Mouse (Mus musculus): Measurements from ENCODE around the gene Rapsn. TPM values are rescaled to one million over a fixed set of nuclear protein-coding genes. Genes with fewer than 3 reads are reported as not detected.

The Rapsn gene
- polyA plus RNA-seq, 1 experiment from 2014 or later, result 3.0 TPM

GRCm38 (mm10) chr2:91085494-91086391, 50.3 kb downstream of the Rapsn start:
- WGBS, result 92% methylated on average over 14 of the region's 14 CpGs
- no peak overlapping the region for H3K4me3 ChIP-seq (ENCODE audit: low read length)
- H3K36me3 ChIP-seq (ENCODE audit: insufficient read depth, low read length), result no peaks in the 10 kb centered on the region
- no peak overlapping the region for H3K4me2 ChIP-seq (replicated peaks; ENCODE audit: low read depth, low read length)
- no peaks in the 10 kb centered on the region for H3K9me3 ChIP-seq (ENCODE audit: low read length)
- H3K27ac ChIP-seq (ENCODE audit: low read length), result no peak overlapping the region
- H3K9ac ChIP-seq (replicated peaks; ENCODE audit: low read length), result 0 out of 2 replicates have a peak overlapping the region, but pooled peaks have one; percentile 4
- ATAC-seq (ENCODE audit: low FRiP score, low TSS enrichment), result no peak
- H3K27me3 ChIP-seq (ENCODE audit: insufficient read depth, low read length), result no peaks in the 10 kb centered on the region
- no peaks in the 10 kb centered on the region for H3K4me1 ChIP-seq (ENCODE audit: insufficient read depth, low read length)

GRCm38 (mm10) chr2:91086392-91087237, 51.2 kb downstream of the Rapsn start:
- H3K4me3 ChIP-seq (ENCODE audit: low read length), result no peak overlapping the region
- H3K36me3 ChIP-seq (ENCODE audit: insufficient read depth, low read length), result no peaks in the 10 kb centered on the region
- no peak overlapping the region for H3K27ac ChIP-seq (ENCODE audit: low read length)
- WGBS, result 74% methylated on average over 9 of the region's 9 CpGs
- H3K4me1 ChIP-seq (ENCODE audit: insufficient read depth, low read length), result no peaks in the 10 kb centered on the region
- no peak overlapping the region for H3K4me2 ChIP-seq (replicated peaks; ENCODE audit: low read depth, low read length)
- ATAC-seq (ENCODE audit: low FRiP score, low TSS enrichment), result no peak
- no peaks in the 10 kb centered on the region for H3K9me3 ChIP-seq (ENCODE audit: low read length)
- no peak overlapping the region for H3K9ac ChIP-seq (replicated peaks; ENCODE audit: low read length)
- no peaks in the 10 kb centered on the region for H3K27me3 ChIP-seq (ENCODE audit: insufficient read depth, low read length)

- H3K4me1 ChIP-seq (ENCODE audit: insufficient read depth, low read length), result no peaks in the 10 kb centered on the region
- H3K27ac ChIP-seq (ENCODE audit: low read length), result no peak overlapping the region
- no peak overlapping the region for H3K4me3 ChIP-seq (ENCODE audit: low read length)
- H3K9ac ChIP-seq (replicated peaks; ENCODE audit: low read length), result no peak overlapping the region
- no peaks in the 10 kb centered on the region for H3K36me3 ChIP-seq (ENCODE audit: insufficient read depth, low read length)
- 87% methylated on average over 9 of the region's 9 CpGs for WGBS
- H3K27me3 ChIP-seq (ENCODE audit: insufficient read depth, low read length), result no peaks in the 10 kb centered on the region
- ATAC-seq (ENCODE audit: low FRiP score, low TSS enrichment), result no peak
- no peaks in the 10 kb centered on the region for H3K9me3 ChIP-seq (ENCODE audit: low read length)
- no peak overlapping the region for H3K4me2 ChIP-seq (replicated peaks; ENCODE audit: low read depth, low read length)
Observed at GRCm38 (mm10) chr2:91087453-91087852, 52.0 kb downstream of the Rapsn start.

GRCm38 (mm10) chr2:91088987-91089386, 53.6 kb downstream of the Rapsn start:
- Histone ChIP-seq H3K4me1 (ENCODE audit: insufficient read depth, low read length) (no peaks in the 10 kb centered on the region), H3K4me3 (ENCODE audit: low read length) (no peak overlapping the region), H3K4me2 (replicated peaks; ENCODE audit: low read depth, low read length) (no peak overlapping the region), H3K27me3 (ENCODE audit: insufficient read depth, low read length) (no peaks in the 10 kb centered on the region), H3K27ac (ENCODE audit: low read length) (no peak overlapping the region), H3K9ac (replicated peaks; ENCODE audit: low read length) (no peak overlapping the region), H3K36me3 (ENCODE audit: insufficient read depth, low read length) (no peaks in the 10 kb centered on the region), H3K9me3 (ENCODE audit: low read length) (no peaks in the 10 kb centered on the region)
- ATAC-seq (ENCODE audit: low FRiP score, low TSS enrichment), result no peak
- WGBS, result 77% methylated on average over 9 of the region's 9 CpGs

GRCm38 (mm10) chr2:91090208-91090607, 54.8 kb downstream of the Rapsn start:
- H3K4me1 ChIP-seq (ENCODE audit: insufficient read depth, low read length), result no peaks in the 10 kb centered on the region
- H3K9me3 ChIP-seq (ENCODE audit: low read length), result no peaks in the 10 kb centered on the region
- H3K9ac ChIP-seq (replicated peaks; ENCODE audit: low read length), result no peak overlapping the region
- H3K4me2 ChIP-seq (replicated peaks; ENCODE audit: low read depth, low read length), result no peak overlapping the region
- ATAC-seq (ENCODE audit: low FRiP score, low TSS enrichment), result no peak
- no peak overlapping the region for H3K4me3 ChIP-seq (ENCODE audit: low read length)
- H3K27ac ChIP-seq (ENCODE audit: low read length), result no peak overlapping the region
- H3K36me3 ChIP-seq (ENCODE audit: insufficient read depth, low read length), result no peaks in the 10 kb centered on the region
- WGBS, result 76% methylated on average over 6 of the region's 6 CpGs
- no peaks in the 10 kb centered on the region for H3K27me3 ChIP-seq (ENCODE audit: insufficient read depth, low read length)

- Histone ChIP-seq H3K27ac (ENCODE audit: low read length) (no peak overlapping the region), H3K27me3 (ENCODE audit: insufficient read depth, low read length) (no peaks in the 10 kb centered on the region), H3K36me3 (ENCODE audit: insufficient read depth, low read length) (no peaks in the 10 kb centered on the region), H3K4me2 (replicated peaks; ENCODE audit: low read depth, low read length) (no peak overlapping the region), H3K4me3 (ENCODE audit: low read length) (no peak overlapping the region), H3K9ac (replicated peaks; ENCODE audit: low read length) (no peak overlapping the region), H3K9me3 (ENCODE audit: low read length) (no peaks in the 10 kb centered on the region), H3K4me1 (ENCODE audit: insufficient read depth, low read length) (no peaks in the 10 kb centered on the region)
- ATAC-seq (ENCODE audit: low FRiP score, low TSS enrichment), result no peak
- 68% methylated on average over 6 of the region's 6 CpGs for WGBS
Observed at GRCm38 (mm10) chr2:91090827-91091226, 55.4 kb downstream of the Rapsn start.

Other genes with a start within 250 kb of the Rapsn start
- 240 and 244 TPM in 2 replicates for gene Mtch2, start 188.5 kb upstream of the Rapsn start, polyA plus RNA-seq (2015; fragmentation: Nextera tagmentation; extraction: Ambion mirVana)
- gene C1qtnf4, start 149.8 kb upstream of the Rapsn start, polyA plus RNA-seq (2015; fragmentation: Nextera tagmentation; extraction: Ambion mirVana), result 6.5 and 7.0 TPM in 2 replicates
- gene Kbtbd4, start 130.9 kb upstream of the Rapsn start, polyA plus RNA-seq (2015; fragmentation: Nextera tagmentation; extraction: Ambion mirVana), result 46.8 and 50.2 TPM in 2 replicates
- 246 and 251 TPM in 2 replicates for gene Ndufs3, start 130.8 kb upstream of the Rapsn start, polyA plus RNA-seq (2015; fragmentation: Nextera tagmentation; extraction: Ambion mirVana)
- gene Celf1, start 95.2 kb upstream of the Rapsn start, polyA plus RNA-seq (2015; fragmentation: Nextera tagmentation; extraction: Ambion mirVana), result 107 and 109 TPM in 2 replicates
- 357 and 361 TPM in 2 replicates for gene Psmc3, start 18.4 kb downstream of the Rapsn start, polyA plus RNA-seq (2015; fragmentation: Nextera tagmentation; extraction: Ambion mirVana)
- 44.6 and 57.9 TPM in 2 replicates for gene Slc39a13, start 34.8 kb downstream of the Rapsn start, polyA plus RNA-seq (2015; fragmentation: Nextera tagmentation; extraction: Ambion mirVana)
- gene Spi1, start 46.8 kb downstream of the Rapsn start, polyA plus RNA-seq (2015; fragmentation: Nextera tagmentation; extraction: Ambion mirVana), result 3.3 and 4.2 TPM in 2 replicates
- gene Mybpc3, start 82.5 kb downstream of the Rapsn start, polyA plus RNA-seq (2015; fragmentation: Nextera tagmentation; extraction: Ambion mirVana), result 0.30 and 0.44 TPM in 2 replicates
- 9.9 and 10.5 TPM in 2 replicates for gene Madd, start 148.2 kb downstream of the Rapsn start, polyA plus RNA-seq (2015; fragmentation: Nextera tagmentation; extraction: Ambion mirVana)
- gene Nr1h3, start 167.2 kb downstream of the Rapsn start, polyA plus RNA-seq (2015; fragmentation: Nextera tagmentation; extraction: Ambion mirVana), result 3.5 and 4.6 TPM in 2 replicates
- gene Acp2, start 167.3 kb downstream of the Rapsn start, polyA plus RNA-seq (2015; fragmentation: Nextera tagmentation; extraction: Ambion mirVana), result 28.8 and 29.7 TPM in 2 replicates
- 16.2 and 20.6 TPM in 2 replicates for gene Ddb2, start 201.4 kb downstream of the Rapsn start, polyA plus RNA-seq (2015; fragmentation: Nextera tagmentation; extraction: Ambion mirVana)
- gene Pacsin3, start 220.3 kb downstream of the Rapsn start, polyA plus RNA-seq (2015; fragmentation: Nextera tagmentation; extraction: Ambion mirVana), result 47.7 and 49.6 TPM in 2 replicates
- gene Arfgap2, start 229.4 kb downstream of the Rapsn start, polyA plus RNA-seq (2015; fragmentation: Nextera tagmentation; extraction: Ambion mirVana), result 92.9 and 96.5 TPM in 2 replicates

All from kidney, embryonic 16.5 days (tissue).